8 mouse cellular contexts compared by ENCODE assay signal in the genomic region with DNA sequence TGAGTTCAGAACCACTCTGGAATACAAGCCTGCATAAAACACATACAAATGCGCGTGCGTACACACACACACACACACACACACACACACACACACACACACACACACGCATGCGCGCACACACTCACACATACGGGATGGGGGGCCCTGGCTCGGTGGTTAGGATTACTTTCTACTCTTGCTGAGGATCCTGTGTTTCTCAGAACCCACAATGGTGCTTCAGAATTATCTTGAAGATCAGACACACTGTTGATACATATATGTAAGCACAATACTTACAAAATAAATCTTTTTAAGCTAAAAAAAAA. TPM values are rescaled to one million over a fixed set of nuclear protein-coding genes. Genes with fewer than 3 reads are reported as not detected.
A peak's percentile ranks its signal among the peaks of the same experiment; 100 is the strongest.
DNase-seq lines count a peak whose midpoint lies in the region; ATAC-seq and TF ChIP-seq lines count a peak whose summit lies in the region.

No protein-coding gene starts in this region.

- peaks cover 21% of the 10 kb centered on the region for H3K4me1 ChIP-seq in heart, embryonic 11.5 days (ENCODE audit: control insufficient read depth, insufficient read depth, low read length)
- H3K4me1 ChIP-seq in testis, adult 2 months (ENCODE audit: control insufficient read depth, insufficient read depth, low read length) = peaks cover 3% of the 10 kb centered on the region
- H3K4me1 ChIP-seq in liver, embryonic 13.5 days (replicated peaks) = peaks cover 60% of the 10 kb centered on the region
- H3K4me1 ChIP-seq in stomach, postnatal 0 days (replicated peaks; ENCODE audit: control insufficient read depth, insufficient read depth) = peaks cover 8% of the 10 kb centered on the region; the same call in 1 of the 2 replicates

- H3K4me2 ChIP-seq in heart, embryonic 11.5 days = peak overlapping the region; percentile 76
- peak overlapping the region; percentile 88 for H3K4me2 ChIP-seq in liver, embryonic 13.5 days
- peak overlapping the region; percentile 82; the same call in 1 of the 2 replicates for H3K4me2 ChIP-seq in stomach, postnatal 0 days (replicated peaks; ENCODE audit: low read depth)

- H3K27ac ChIP-seq in heart, embryonic 11.5 days (ENCODE audit: low read depth, low read length) = peak overlapping the region; percentile 85; the same call in 1 of the 2 replicates
- H3K27ac ChIP-seq in testis, adult 2 months (ENCODE audit: control insufficient read depth, insufficient read depth, low read depth, low read length) = no peak overlapping the region
- H3K27ac ChIP-seq in liver, embryonic 13.5 days = peak overlapping the region; percentile 99
- H3K27ac ChIP-seq in stomach, postnatal 0 days (replicated peaks) = peak overlapping the region; percentile 91; the same call in 1 of the 2 replicates

- no peak for TF ChIP-seq CTCF in testis, adult 2 months (IDR thresholded peaks at IDR 0.05; ENCODE audit: control insufficient read depth, insufficient read depth, insufficient replicate concordance, low read depth, low read length)
- TF ChIP-seq CTCF in stomach, postnatal 0 days (IDR thresholded peaks at IDR 0.05; ENCODE audit: low read depth) = no peak

- intact Hi-C loops in heart, postnatal 25 days (cut with DNase I) = loop anchor here (5.0 to 10.0 kb wide), 2 partner anchors 100 to 187 kb away; a partner anchor contains a TSS

- no peak for ATAC-seq in heart, embryonic 11.5 days (replicated peaks; ENCODE audit: insufficient number of reproducible peaks, low FRiP score, low TSS enrichment)
- ATAC-seq in liver, embryonic 13.5 days (ENCODE audit: low read depth) = no peak
- no peak for ATAC-seq in stomach, postnatal 0 days (ENCODE audit: low FRiP score, low TSS enrichment)

- no peak overlapping the region; the same call in 1 of the 2 replicates for H3K9ac ChIP-seq in heart, embryonic 11.5 days (ENCODE audit: low read depth, low read length)
- H3K9ac ChIP-seq in liver, embryonic 13.5 days = peak overlapping the region; percentile 94
- no peak overlapping the region for H3K9ac ChIP-seq in stomach, postnatal 0 days (ENCODE audit: low read length)

- 87% methylated on average over 8 of the region's 8 CpGs for WGBS in heart, embryonic 11.5 days (ENCODE audit: insufficient replicate concordance)
- 75% methylated on average over 8 of the region's 8 CpGs for WGBS in liver, embryonic 13.5 days (ENCODE audit: insufficient replicate concordance)
- 79% methylated on average over 8 of the region's 8 CpGs for WGBS in stomach, postnatal 0 days

- no peaks in the 10 kb centered on the region for H3K9me3 ChIP-seq in heart, embryonic 11.5 days (replicated peaks; ENCODE audit: control insufficient read depth, low read length)
- no peaks in the 10 kb centered on the region for H3K9me3 ChIP-seq in liver, embryonic 13.5 days (replicated peaks)
- H3K9me3 ChIP-seq in stomach, postnatal 0 days (ENCODE audit: control insufficient read depth, low read length) = no peaks in the 10 kb centered on the region

- no peak overlapping the region; the same call in 1 of the 2 replicates for H3K4me3 ChIP-seq in heart, embryonic 11.5 days (ENCODE audit: low read depth, low read length)
- H3K4me3 ChIP-seq in testis, adult 2 months (ENCODE audit: control insufficient read depth, low read depth, low read length) = peak overlapping the region; percentile 68
- peak overlapping the region; percentile 70 for H3K4me3 ChIP-seq in liver, embryonic 13.5 days (replicated peaks)
- no peak overlapping the region for H3K4me3 ChIP-seq in stomach, postnatal 0 days (ENCODE audit: low read depth, low read length)

- DNase-seq in heart, postnatal 25 days (ENCODE audit: low spot score) = no peak
- DNase-seq in testis, postnatal 14 days (ENCODE audit: low spot score) = no peak
- no peak for DNase-seq in liver, embryonic 13.5 days
- no peak for DNase-seq in stomach, postnatal 0 days (ENCODE audit: low spot score)
- DNase-seq in natural killer cell, adult 2 months (ENCODE audit: low spot score in 2 of 2) = no peak
- DNase-seq in adrenal gland, adult 18-20 months (ENCODE audit: low spot score in 2 of 2) = no peak

- TF ChIP-seq EP300 in stomach, postnatal 0 days (optimal IDR thresholded peaks at IDR 0.05) = no peak

- H3K27me3 ChIP-seq in heart, embryonic 11.5 days (ENCODE audit: control insufficient read depth, insufficient read depth, low read length) = no peaks in the 10 kb centered on the region; the same call in 1 of the 2 replicates
- no peaks in the 10 kb centered on the region for H3K27me3 ChIP-seq in testis, adult 2 months (ENCODE audit: control insufficient read depth, insufficient read depth, low read length)
- H3K27me3 ChIP-seq in liver, embryonic 13.5 days = no peaks in the 10 kb centered on the region
- H3K27me3 ChIP-seq in stomach, postnatal 0 days (ENCODE audit: control insufficient read depth, insufficient read depth, low read length) = no peaks in the 10 kb centered on the region

- no peak for TF ChIP-seq POLR2A in testis, adult 2 months (IDR thresholded peaks at IDR 0.05; ENCODE audit: control insufficient read depth, low read depth, low read length)

- no peaks in the 10 kb centered on the region for H3K36me3 ChIP-seq in heart, embryonic 11.5 days (ENCODE audit: control insufficient read depth, insufficient read depth, low read length)
- no peaks in the 10 kb centered on the region for H3K36me3 ChIP-seq in testis, adult 2 months (ENCODE audit: control insufficient read depth, insufficient read depth, low read length)
- H3K36me3 ChIP-seq in liver, embryonic 13.5 days = peaks cover 16% of the 10 kb centered on the region
- no peaks in the 10 kb centered on the region for H3K36me3 ChIP-seq in stomach, postnatal 0 days (ENCODE audit: control insufficient read depth, insufficient read depth, low read length)

RNA-seq across cellular contexts. Expression of a gene that starts 0.7 kb away (rescaled TPM):
- 136 and 141 TPM in 2 replicates for polyA plus RNA-seq in heart, embryonic 11.5 days (2014; fragmentation: Nextera tagmentation; extraction: Ambion mirVana)
- 10 to 100 TPM; 90.4 to 92.4 TPM for total RNA-seq in heart, postnatal 25 days (2021)
- polyA plus RNA-seq in testis, adult 2 months (2012; rRNA removed) = 65.1 and 71.2 TPM in 2 replicates
- 488 and 502 TPM in 2 replicates for polyA plus RNA-seq in liver, embryonic 13.5 days (2015; fragmentation: Nextera tagmentation; extraction: Ambion mirVana)
- polyA plus RNA-seq in stomach, postnatal 0 days (2015; fragmentation: Nextera tagmentation; extraction: Ambion mirVana) = 47.7 and 49.1 TPM in 2 replicates
- total RNA-seq in adrenal gland, adult 18-20 months (2021) = 10 to 100 TPM; 30.4 to 44.8 TPM

RNA-seq across cellular contexts. Expression of a gene that starts 39.1 kb away (rescaled TPM):
- 8.9 and 14.1 TPM in 2 replicates for polyA plus RNA-seq in heart, embryonic 11.5 days (2014; fragmentation: Nextera tagmentation; extraction: Ambion mirVana)
- total RNA-seq in heart, postnatal 25 days (2021) = 10 to 100 TPM; 34.2 to 36.2 TPM
- 108 and 125 TPM in 2 replicates for polyA plus RNA-seq in testis, adult 2 months (2012; rRNA removed)
- 4.1 and 5.4 TPM in 2 replicates for polyA plus RNA-seq in liver, embryonic 13.5 days (2015; fragmentation: Nextera tagmentation; extraction: Ambion mirVana)
- polyA plus RNA-seq in stomach, postnatal 0 days (2015; fragmentation: Nextera tagmentation; extraction: Ambion mirVana) = 4.2 and 6.5 TPM in 2 replicates
- total RNA-seq in adrenal gland, adult 18-20 months (2021) = 10 to 100 TPM; 35.3 to 37.5 TPM

Comparison
In these comparisons a context has a peak if more than half of its experiments do, and no peak if none do; other contexts are left out.
1. H3K4me3 ChIP-seq: peak in testis, adult 2 months (single experiment) and liver, embryonic 13.5 days (single experiment); none in heart, embryonic 11.5 days (single experiment) and stomach, postnatal 0 days (single experiment).
2. Peak in every context shown above with its lines, with median percentiles within 50 percentile points of each other: H3K4me2 ChIP-seq.